Mouse (Mus musculus): ENCODE data around the gene Fam8a1.

Fam8a1 gene

DNA sequence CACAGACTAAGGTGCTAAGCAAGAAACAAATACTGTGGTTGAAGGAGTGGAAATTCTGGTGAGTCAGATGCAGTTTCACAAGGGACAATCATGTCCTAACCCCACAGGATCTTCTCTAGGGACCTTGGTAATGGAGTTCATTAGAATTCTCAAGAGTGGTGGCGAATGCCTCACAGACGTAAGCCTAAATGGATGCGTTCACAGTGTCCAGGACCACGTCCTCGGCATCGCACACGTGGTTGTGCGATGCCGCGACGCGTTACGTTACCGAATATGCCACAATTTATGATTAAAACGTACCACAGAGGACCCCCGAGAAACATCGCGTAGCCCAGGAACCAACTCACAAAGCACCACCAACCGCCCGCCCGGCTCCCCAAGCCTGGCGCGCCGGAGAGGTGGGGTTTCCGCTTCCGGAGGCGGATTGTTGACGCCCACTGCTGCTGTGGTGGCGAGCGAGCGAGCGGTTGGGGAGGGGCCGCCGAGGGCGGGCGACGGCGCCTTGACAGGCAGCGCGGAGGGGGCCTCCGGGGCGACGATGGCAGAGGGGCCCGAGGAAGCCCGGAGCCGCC lies at the start of gene Fam8a1:
TSS of gene Fam8a1 (plus strand) at position 475 of the 572 bp plus-strand sequence.
- peak; percentile 93 for DNase-seq (ENCODE audit: low spot score)

DNA sequence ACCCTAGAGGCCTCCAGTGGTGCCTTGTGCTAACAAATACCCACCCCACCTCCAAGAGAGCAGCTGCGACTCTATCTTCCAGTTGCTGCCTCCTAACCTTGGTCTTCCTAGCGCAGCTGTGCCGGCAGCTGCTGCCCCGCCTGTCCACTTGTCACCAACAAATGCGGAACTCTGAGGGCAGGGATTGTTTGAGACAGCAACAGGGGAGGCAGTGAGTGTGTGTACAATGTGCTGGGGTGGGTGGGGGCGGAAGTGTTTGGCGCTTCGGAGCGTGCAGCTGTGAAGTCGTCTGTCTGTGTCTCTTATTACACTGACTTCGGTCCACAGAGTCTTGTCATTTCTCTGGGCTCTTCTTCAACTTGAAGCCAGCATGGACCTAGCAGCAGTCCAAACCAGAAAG lies 49.7 kb upstream of the Fam8a1 start:
- no peak for DNase-seq (ENCODE audit: low spot score)

DNA sequence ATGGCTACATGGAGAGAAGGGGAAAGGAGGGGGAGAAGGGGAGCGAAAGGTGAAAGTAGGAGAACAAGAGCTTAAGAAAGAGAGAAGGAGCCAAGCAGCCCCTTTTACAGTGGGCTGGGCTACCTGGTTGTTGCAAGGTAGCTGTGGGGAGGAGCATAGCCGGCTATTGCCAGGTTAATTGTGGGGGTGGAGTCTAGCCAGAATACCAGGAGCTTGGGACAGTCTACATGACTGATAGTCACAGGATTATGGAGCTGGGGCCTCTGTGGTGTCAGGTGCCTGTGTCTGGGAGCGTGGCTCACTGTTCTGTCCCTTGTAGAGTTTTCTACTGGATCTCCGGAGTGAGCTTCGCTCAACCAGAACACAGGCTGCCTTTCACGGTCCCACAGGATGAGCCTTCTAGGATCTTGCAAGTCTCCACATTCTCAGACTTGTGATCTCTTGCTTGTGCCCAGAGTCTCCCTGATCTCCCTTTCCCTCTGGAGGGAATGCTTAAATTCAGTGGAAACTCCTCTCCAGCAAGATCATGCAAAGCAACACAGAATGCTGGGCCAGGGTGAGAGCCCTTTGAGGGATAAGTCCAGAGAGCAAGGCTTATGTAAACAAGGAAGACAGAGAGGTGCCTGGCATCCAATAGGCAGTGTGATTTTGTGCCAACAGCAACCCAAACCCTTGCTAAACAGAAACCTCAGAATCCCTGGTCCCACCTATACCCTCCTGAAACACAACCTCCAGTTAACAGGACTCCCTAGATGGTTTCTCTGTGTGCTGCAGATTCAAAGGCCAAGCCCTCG lies 48.2 kb upstream of the Fam8a1 start:
- no peak for DNase-seq (ENCODE audit: low spot score)

DNA sequence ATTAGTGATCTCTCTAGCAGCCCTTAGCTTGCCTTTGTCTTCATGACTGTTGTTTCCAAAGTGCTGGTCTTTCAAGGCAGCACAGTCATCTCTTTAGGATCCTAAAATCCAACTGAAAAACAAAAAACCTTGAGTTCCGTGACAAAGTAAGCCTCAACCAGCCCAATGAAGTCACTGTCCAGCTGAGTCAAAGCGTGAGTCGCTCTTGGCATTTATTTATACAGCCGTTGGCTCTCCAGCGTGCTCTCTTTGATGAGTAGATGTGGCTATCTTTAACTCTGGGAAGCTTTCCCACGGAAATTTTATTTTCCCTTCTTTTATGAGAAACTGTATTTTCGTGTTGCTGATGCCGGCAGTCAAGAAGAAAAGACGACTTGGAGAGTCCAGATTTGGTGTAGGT lies 42.7 kb upstream of the Fam8a1 start:
- no peak for DNase-seq (ENCODE audit: low spot score)

DNA sequence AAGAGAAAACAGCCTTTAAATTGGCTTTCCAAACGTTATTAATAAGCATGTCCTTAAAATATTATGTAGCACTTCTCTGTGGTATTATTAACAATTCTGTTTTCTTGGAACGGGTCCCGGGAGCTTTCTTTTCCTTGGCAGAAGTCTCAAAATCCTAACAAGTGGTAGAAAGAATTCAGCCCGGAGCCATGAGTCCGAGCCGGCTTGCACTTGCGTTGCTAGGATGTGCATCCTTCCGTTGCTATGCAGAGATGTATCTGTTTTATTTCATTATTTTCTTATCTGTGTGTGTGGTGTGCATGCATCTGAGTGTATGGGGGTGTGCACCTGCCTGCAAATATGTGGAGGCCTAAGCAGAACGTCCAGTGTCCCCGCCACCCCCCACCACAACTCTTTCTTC lies 41.5 kb upstream of the Fam8a1 start:
- peak; percentile 56 for DNase-seq (ENCODE audit: low spot score)

DNA sequence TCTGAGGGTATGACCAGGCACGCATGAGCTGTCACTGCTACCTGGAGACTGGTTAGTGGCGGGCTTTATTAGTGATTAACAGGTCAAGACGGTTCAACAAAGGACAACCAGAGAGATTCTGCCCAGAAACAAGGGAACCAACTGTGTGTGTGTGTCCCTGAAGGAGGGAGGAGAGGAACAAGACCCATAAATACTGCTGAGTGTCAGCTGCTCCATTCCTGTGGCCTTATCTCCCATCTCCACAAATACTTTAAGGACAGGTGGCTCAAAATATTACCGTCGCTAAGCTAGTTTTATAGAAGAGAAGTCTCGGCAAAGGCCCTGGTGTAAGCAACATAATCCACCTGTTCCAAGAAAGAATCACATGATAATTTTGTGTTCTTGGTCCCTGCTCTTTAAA lies 39.9 kb upstream of the Fam8a1 start:
- no peak for DNase-seq (ENCODE audit: low spot score)

DNA sequence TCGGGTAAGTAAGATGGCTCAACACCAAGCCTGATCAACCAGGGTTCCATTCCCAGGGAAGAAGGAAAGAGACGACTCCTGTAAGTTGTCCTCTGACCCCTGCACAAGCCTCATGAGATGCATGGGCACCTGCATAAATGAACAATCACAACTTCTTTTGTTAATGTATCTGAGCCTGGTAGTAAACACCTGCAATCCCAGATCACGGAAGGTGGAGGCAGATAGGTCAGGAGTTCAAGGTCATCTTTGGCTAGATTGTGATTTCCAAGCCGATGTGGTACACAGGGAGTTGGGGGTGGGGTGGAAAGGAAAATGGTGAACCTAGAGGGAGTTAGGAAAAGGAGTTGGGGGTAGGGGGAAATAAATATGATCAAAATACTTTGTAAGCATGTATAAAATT lies 36.5 kb upstream of the Fam8a1 start:
- DNase-seq (ENCODE audit: low spot score) = no peak

DNA sequence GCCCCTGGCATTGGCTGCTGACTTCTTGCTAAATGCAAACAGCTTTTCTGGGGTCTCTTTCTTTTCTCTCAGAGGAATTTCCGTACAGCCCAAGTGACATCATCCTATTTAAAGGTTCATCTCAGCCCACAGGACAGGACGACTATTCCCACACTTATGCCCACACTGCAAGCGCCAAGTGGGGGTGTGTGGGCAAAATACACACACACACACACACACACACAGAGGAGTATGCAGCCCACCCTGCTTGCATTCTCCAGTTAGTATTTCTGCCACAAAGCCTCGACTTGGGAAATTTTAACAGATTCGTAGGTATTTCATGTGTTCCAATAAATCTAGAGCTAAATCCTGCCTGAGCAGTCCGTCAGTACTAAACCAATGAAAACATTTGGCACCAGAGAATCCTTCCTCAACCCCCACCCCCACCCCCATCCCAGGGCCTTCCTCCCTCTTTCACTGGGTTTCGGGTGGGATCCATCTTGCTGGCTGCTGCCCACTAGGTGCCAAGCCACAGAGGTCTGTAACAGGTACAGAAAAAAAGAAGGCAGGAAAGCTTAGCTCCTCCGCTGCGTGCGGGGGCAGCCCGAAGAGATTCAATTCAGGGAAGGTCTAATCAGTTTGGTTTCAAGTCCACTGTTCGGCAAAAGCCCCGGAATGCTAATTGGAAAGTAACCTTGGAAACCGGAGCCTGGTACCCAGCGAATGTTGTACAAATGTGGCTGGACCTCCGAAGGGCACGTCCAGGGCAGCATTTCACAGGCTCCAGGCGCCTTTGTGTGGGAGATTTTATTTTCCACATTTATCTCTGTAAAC lies 35.8 kb upstream of the Fam8a1 start:
- peak; percentile 50 for DNase-seq (ENCODE audit: low spot score)

DNA sequence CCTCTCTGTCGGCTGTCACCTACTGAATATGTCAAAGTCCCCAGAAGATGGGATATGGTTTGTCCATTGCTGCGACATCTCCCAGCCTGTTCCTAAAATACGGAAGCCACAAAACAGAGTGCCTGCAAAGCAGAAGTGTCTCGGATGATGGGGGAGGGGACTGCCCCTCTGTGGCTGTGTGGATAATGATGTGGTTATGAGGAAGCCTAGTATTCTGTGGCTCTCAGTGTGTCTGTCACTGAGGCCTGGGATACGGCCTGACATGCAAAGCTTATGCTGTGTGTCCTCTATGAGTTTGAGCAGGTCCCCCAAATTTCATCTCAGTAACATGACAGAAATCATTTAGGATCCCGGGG lies 35.2 kb upstream of the Fam8a1 start:
- DNase-seq (ENCODE audit: low spot score) = peak; percentile 39

DNA sequence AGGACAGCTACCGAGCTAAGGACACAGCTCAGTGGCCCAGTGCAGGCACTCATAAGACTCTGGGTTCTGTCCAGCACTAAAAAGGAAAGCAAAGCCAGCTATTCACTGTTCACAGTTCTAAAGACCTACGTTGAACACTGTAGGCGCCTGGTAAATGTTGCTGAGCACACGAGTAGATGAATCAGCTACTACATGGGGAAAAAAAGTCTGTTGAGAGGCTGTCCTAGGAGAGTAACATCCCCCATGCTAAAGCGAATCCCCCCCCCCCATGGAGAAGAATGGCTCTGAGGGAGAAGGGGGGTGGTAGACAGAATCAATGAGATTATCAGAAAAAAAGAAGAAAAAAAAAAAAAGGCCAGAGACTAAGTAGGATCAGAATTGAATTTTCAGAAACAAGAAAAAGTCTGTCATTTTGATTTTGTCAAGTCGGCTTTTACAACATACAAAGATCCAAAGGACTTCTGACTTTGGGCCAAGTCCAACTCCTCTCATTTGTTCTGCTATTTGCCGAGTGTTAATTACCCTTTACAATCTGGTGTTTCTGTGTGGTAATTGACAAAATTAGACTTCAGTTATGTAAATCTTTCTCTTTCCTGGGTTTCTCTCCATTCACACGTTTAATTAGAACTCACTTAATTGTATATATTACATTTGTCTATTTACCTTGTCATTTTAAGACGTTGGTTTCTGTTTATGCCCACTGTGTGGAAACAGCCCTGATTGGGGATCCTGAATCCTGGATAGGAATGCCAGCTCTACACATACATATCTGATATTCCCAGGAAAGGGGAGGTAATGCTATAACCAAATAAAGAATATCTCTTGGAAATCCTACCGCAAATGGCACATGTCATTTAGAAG lies 28.5 kb upstream of the Fam8a1 start:
- DNase-seq (ENCODE audit: low spot score) = peak; percentile 58

DNA sequence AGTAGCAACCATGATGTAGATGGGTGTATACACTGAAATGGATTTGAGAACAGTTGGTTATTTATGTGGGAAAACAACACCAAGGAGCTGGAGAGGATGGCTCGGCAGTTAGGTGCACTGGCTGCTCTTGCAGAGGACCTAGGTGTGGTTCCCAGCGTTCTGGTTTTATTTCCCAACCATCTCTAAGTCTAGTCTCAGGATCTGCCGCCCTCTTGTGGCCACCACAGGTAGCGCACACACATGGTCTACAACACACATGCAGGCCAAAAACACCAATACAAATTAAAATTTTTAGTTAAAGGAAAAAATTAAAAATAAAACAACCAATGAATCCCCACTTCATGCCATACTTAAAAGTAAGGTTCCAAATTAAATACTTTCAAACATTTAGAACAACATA lies 27.0 kb upstream of the Fam8a1 start:
- DNase-seq (ENCODE audit: low spot score) = no peak

DNA sequence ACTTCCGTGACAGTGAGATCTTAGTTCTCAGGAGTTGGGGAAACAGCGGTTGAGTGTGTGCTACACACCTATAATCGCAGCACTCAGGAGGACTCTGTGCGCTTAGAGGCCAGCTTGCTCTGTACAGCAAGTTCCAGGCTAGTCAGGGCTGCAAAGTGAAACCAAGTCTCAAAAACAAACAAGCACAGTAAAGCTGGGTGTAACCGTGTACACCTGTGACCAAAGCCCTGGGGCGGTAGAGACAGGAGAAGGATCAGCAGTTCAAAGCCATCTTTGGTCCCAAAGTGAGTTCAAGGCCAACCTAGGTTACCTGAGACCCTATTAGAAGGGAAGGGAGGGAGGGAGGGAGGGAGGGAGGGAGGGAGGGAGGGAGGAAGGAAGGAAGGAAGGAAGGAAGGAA lies 25.1 kb upstream of the Fam8a1 start:
- no peak for DNase-seq (ENCODE audit: low spot score)

DNA sequence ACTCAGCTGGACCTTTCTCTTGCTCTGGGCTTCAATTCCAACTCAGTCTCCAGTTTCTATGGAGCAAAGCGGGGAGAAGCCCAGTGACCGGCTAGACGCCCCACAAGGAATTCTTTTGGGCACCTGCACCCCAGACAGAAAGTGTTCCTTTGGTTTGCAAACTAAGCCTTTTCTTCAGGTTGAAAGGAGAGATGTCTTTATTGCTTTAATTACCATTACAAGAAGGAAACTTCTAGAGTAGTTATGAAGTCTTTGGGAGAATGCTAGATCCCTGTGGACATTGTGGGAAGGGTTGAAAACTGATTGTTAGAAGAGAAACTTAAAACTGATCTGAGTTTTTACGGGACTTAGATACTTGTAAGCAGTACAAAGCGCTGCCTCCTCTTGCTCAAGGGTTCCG lies 23.8 kb upstream of the Fam8a1 start:
- DNase-seq (ENCODE audit: low spot score) = no peak

DNA sequence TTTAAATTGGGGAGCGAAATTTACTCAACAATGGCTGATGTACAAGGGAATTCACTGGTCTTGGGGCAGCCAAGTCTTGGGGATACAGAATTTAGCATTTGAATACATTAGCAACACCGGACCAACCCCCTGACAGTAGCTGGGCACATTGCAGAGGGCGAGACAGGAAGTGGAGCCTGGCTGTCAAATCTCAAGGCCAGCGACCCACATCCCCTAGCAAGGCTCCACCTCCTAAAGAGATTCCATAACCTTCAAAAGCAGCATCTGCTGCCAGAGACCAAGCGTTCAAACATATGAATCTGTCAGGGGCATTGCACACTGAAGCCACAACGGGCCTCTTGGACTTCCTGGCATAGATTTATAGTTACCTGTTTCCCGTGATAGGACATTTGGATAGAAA lies 17.5 kb upstream of the Fam8a1 start:
- no peak for DNase-seq (ENCODE audit: low spot score)

DNA sequence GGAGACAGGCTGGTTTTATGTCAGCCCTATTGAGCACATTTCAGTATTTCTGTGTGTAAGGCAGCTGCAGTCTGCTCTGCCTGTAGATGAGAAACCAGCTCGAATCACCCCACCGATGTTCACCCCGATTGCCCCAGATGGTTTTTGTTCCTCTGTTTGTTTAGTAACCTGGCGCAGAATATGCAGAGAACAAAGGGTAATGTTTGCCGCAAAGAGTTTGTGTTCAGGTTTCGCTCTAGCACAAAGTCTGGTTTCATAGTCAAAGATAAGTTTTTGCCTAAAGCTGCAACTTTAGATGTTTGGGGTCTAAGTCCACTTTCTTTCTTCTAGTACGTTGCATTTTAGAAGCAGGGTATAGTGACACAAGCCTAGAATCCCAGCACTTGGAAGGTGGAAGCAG lies 16.7 kb upstream of the Fam8a1 start:
- no peak for DNase-seq (ENCODE audit: low spot score)

DNA sequence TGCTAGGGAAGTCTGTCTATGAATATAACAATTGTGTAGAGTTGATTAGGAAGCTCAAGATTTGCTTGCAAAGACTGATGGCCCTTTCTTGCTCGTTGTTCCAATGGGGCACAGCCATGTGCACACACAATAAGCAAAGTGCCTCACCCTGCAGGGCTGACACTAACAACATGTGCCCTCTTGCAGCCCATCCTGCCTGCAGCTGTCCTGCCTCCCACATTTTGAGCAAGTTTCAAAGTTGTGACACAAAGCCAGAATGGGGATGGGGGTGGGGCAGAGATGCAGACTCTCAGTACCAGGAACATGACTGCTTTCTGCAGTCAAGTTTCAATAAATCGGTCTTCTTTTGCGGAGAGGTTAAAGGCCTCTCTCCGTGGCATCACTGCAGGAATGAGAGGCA lies 15.7 kb upstream of the Fam8a1 start:
- DNase-seq (ENCODE audit: low spot score) = no peak

DNA sequence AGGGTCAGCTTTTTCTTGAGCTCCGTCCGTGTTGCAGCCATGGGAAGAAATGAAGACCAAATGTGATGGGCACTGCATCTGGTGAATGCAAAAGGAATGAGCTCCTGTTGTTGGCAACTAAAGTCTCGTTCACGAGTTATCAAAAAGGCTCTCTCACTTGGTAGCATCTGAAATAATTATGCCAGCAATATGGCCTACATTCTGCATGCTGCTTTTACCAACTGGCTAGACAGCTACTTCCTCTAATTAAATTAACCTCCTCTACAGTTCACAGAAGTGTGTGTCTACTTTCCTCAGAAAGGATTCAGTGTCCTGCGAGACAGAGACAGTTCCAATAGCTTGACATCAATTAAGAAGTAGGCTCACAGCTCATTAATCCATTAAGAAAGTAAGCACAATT lies 14.8 kb upstream of the Fam8a1 start:
- peak; percentile 31 for DNase-seq (ENCODE audit: low spot score)

DNA sequence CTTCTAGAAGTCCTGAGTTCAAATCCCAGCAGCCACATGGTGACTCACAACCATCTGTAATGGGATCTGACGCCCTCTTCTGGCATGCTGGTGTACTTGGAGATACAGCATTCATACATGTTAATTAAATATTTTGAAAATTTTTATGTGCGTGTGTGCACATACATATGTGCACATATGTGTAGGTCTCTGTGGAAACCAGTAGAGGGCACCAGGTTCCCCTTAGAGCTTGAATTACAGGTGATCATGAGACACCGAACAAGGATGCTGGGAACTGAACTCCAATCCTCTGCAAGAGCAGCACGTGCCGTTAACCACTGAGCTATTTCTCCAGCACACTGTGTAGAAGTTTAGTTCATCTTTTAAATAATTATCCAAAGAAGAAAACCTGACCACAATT lies 10.1 kb upstream of the Fam8a1 start:
- DNase-seq (ENCODE audit: low spot score) = no peak

DNA sequence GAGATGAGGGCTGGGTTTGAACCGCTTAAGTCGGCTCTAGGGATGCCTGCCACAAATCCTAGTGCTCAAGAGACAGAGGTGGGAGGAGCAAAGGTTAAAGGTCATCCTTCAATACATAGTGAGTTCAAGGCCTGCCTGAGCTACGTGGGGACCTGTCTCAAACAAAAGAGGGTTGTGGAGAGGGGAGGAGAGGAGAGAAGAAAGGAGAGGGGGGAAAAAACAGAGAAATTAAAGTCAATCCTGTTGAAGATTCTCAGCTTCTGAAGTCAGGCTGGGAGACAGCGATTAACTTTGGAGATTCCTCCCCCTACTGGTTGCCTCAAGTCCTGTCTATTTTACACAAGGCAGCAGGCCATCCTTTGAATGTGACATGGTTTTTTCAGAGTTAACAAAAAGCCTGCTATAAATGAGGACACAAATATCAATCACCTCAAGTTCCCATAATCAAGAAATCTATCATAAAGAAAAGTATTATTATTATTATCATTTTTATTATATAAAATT lies 5.8 kb upstream of the Fam8a1 start:
- DNase-seq (ENCODE audit: low spot score) = no peak

DNA sequence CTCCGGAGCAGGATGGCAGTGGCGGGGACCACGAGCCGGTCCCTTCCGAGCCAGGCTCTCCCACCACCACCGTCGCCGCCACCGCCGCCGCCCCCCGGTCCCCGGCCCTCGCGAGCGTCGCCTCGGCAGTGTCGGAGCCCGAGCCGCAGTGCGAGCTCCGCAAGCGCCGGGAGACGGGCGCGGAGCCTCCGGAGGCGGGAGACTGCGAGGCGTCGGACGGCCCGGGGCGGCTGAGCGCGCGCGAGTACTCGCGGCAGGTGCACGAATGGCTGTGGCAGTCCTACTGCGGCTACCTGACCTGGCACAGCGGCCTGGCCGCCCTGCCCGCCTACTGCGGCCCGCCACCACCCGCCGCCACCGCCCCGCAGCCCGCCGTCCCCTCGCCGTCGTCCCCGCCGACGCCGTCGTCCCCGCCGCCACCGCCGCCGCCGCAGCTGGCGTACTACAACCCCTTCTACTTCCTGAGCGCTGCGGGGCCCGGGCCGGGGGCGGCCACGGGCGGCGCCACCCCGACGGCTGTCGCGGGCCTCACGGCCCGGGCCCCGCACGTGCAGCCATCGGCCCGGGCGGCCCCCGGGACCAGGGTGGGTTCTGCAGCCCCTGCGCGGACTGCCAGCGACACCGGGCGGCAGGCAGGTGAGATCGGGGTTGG lies 424 bp downstream of the Fam8a1 start:
- no peak for DNase-seq (ENCODE audit: low spot score)

DNA sequence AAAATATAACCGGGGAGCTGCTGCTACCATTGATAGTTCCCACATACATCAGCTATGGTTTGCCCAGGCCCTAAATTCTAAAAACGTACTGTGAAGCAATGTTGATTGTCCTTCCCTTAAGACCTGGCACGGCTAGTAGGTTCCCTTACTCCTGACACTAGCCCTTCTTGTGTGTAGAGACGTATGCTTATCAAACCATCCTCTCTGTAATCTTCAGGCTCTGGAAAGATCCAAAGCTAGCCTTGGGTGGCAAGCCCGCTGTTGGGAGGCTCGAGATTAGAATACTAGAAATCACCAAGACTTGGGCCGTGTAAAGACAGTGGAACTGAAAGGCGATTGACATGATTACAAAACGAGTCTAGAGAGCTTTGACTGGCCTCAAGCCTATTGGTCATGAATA lies 1.2 kb downstream of the Fam8a1 start:
- no peak for DNase-seq (ENCODE audit: low spot score)

DNA sequence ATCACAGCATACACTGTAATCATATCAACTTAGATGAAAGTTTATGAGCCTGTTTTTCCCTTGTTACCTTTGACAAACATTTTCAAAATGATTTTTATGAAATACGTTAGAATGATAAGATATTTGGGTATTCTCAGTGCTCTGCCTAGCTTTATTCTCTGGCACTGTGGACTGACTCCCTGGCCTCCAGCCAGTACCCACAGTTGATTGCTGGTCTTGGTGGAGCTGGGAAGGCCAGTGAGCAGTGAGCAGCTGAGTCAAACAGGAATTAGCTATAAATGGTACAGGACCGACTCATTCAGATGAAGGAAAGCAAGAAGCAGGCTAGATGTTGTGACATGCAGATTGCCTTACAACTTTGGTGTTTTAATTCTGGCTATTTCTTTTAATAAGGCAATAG lies 5.3 kb downstream of the Fam8a1 start:
- no peak for DNase-seq (ENCODE audit: low spot score)
